Mouse (Mus musculus): ENCODE results near the gene Sept8.
"Not testable (repeated sequence)": the region's sequence is repeated elsewhere in the genome, so short reads cannot be mapped to it uniquely, and the experiment has no call there.

Gene Sept8

DNA sequence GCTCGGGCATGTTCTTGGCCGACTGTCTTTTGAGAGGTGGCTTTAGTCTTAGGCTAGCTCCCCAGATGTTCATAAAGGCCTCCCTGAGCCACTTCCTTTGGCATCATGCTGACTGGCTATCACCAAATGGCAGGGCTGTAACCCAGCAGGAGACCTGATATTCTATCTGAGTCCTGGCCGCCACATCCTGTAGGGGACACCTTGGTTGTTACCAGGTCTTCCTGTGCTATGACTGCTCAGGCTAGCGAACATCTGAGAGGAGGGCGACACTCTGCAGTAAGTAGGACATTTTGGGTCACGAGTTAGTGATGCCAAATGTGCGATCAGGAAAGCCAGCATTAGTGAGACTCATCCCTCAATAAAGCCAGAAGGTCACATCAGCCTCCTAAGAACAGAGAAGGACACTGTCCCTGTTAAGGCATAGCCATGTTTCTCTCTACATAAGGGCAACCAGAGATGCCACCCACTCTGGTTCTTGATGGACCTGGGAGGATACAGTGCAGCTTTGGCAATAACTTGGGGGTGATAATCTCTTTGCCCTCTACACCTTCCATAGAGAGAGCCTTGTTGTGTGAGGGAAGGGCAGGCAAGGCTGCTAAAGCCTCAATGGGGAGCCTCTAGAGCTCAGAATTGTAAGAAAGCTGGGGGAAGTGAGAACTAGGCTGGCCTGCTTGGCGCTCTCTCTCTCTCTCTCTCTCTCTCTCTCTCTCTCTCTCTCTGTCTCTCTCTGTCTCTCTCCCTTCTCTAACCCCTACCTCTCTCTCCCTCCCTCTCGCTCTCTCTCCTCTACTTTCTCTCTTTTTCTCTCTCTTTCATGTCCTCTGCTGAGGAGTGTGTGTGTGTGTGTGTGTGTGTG is 9.6 kb downstream of the Sept8 start:
- DNase-seq: no peak

DNA sequence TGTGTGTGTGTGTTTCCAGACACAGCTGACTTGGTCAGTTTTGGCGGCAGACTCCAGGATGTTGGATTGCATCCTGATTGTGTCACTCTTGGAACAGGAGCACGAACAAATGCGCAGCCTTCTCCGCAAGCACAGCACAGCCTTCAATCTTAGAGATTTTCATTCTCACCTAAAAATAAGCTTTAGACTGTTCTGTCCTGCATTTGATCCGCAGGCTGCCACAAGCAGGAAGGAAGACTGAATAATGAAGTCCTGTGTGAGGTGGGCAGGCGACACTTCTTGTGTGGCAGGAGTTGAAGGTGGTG is 10.1 kb downstream of the Sept8 start:
- DNase-seq: no peak

DNA sequence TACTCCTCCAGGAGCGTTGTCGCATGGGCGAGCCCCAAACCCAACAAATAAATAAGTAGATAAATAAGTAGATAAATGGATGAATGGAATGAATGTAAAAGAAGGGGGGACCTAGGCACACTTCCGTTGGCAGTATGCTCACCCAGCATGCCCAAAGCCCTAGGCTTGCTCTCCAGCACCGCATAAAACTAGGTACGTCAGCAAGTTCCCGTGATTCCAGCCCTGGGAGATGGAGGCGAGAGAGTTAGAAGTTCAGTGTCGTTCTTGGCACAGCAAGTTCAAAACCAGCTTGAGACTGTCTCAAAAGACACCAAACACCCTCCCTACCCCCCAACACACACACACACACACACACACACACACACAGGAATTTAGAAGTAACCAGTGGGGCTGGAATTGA is 10.9 kb downstream of the Sept8 start:
- no peak for DNase-seq

- no peak for DNase-seq
Observed at GRCm38 (mm10) chr11:53531578-53532230, 12.6 kb downstream of the Sept8 start.

DNA sequence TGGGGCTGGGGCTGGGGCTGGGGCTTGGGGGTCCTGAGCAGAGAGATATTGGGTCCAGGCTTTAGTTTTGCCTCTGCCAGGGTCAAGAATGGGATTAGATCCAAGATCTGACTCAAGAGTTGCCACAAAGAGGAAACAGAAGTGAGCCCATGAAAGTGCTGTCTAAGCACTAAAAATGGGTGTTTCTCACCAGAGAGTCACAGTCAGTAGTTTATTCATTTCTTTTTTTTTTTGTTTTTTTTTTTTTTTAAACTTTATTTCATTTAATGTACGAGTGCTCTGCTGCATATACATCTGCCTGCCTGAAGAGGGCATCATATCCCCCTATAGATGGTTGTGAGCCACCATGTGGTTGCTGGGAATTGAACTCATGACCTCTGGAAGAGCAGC is 13.2 kb downstream of the Sept8 start:
- no peak for DNase-seq

DNA sequence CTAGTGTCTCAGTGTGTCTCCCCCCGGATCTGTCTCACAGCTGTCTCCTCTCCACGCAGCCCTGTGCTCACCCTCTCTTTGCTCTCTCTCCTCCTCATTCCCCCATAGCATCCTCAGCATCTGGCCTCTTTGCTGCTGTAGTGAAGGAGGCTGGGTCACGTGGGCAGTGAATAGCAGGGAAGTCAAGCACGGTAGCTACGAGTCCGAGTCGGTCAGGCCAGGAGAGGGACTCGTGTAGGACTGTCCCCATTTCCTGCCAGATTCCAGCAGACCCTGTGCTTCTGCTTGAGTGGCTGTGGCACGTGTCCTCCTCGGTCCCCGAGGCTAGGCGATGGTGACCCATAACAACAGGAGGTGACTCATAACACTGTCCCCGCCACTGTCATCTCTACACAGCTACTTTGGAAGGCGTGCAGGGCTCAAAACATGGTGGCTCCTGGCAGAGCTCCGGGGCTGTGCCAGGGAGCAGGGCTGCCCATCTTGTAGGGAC is 20.0 kb downstream of the Sept8 start:
- DNase-seq: no peak

DNA sequence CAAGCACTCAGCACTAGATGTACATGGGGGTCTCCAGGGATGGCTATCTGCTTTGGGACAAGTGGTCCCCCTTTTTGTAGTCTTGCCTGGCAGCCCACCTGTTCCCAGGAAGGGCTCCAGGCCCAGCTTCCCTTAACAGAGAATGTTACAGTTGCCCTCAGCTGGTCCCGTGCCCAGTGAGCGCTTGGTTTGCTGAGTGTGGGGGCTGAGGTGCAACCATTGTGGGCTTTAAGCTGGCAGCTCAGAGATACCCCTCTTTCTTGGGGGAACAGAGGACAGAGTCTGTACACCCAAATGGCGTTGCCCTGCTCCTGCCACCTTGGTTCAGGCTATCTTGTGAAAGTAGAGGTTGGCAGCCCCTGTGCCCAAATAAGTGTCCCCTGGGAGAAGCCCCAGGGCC is 21.3 kb downstream of the Sept8 start:
- DNase-seq: no peak

DNA sequence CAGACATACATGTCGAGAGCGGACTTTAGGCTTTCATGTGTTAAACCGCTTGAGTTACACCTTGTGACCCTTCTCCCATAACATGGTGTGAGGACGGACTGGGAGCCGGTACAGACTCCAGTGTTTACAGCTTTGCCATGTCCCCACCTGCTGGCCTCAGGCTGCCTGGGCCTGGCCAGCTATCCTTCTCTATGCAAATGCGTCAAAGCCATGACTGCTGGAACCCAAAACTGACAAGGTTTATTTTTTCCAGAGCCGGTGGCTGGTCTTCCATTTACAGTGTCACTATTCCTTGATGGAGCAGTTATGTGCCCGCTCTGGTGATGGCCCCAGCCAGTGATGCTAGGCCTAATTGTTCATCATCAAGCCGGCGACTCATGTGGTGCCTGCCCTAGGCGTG is 22.2 kb downstream of the Sept8 start:
- no peak for DNase-seq

GRCm38 (mm10) chr11:53543021-53543420 is 24.0 kb downstream of the Sept8 start:
- no peak for DNase-seq

DNA sequence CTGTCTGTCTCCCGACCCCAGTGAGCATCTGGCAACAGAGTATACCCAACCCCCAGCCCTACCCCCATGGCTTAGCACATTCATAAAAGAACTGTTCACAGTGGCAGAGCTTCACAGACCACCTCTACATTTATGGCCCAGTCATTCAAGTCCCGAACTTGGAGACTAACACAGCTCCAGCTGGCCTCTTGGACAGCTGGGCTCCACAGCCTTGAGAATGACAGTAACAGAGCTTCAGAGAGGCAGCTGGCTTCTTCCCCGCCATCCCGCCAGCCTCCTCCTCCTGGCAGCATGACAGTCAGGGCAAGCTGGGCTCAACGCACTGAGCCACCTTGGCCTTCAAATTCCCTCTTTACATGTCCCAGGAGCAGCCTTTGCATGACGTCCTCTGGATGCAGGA is 27.2 kb downstream of the Sept8 start:
- DNase-seq: no peak

DNA sequence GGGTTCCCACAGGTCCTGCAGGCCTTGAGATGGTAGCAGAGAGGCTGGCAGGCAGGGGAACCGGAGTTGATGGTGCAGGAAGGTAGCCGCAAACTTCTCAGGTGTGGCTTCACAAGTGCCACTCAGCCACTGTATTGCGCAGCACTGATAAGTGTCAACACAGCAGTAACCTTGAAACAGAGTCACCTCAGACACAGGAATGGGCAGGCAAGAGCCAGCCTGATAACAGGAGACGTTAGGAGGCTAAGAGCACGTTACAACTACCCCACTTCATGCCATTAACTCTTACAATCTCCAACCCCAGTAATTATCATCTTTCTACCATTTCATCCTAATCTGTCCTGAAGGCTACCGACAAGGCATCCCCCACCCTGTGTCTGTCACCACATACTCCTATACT is 28.5 kb downstream of the Sept8 start:
- DNase-seq: no peak

DNA sequence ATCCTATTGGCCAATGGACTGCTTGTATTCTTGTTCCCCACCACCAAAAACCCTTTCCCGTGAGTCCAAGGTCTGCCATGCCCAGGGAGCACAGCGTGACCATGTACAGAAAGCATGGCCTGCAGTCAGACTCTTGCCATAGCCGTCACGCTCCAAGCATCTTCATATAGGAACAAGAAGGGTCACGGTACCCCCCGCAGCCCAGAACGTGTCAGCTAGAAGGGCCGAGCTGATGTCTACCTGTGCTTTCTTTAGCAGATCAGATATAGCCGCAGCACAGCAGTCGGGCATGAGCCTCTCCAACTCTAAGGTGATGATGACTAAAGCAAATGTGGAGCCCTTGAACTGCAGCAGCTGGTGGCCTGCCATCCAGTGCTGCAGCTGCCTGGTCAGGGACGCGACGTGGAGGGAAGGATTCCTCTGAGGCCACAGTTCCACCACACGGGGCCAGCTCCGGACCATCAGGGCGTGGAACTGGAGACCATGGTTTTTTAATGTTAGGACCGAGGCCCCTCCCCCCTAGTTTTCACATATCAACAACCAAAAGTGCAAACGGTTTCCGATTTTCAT is 29.1 kb downstream of the Sept8 start:
- DNase-seq: no peak

- no peak for DNase-seq
Observed at GRCm38 (mm10) chr11:53550714-53551113, 31.7 kb downstream of the Sept8 start.

DNA sequence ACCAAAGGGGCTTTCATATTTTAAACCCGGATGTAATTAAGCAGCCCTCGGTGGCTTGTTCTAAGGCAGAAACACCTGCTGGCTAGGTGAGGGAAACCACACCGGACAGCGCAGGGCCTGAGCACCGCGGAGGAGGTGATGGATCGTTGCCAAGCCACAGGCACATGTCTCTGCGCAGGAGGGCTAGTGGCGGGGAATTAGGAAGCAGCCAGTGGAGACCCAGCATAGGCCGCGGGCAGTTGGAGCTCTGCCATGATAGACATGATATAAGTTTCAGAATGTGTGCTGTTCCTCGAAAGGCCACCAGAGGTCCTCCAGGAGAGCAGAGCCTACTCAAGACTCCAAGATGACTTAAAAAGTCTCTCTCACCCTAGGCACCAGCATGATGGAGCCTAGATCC is 32.7 kb downstream of the Sept8 start:
- DNase-seq: peak; percentile 45

DNA sequence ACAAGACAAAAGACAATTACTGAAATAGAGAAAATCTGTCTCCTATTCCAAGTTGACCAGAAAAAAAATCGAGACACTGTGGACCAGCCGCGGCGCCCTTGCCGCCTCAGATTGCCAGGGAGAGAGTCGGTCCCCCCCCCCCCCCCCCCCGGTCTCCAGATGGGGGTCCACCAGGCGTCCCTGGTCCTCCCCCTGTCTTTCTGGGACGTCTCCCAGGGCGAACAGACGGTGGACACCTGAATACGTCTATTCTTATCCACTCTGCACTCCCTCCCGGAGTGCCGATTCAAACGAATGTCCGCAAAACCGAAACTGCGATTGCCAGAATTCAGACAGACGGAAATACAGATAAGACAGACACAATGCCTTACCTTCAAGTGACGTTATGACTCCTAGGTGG is 37.5 kb downstream of the Sept8 start:
- DNase-seq: not testable (repeated sequence)

GRCm38 (mm10) chr11:53557992-53558391 is 38.9 kb downstream of the Sept8 start:
- DNase-seq: not testable (repeated sequence)

DNA sequence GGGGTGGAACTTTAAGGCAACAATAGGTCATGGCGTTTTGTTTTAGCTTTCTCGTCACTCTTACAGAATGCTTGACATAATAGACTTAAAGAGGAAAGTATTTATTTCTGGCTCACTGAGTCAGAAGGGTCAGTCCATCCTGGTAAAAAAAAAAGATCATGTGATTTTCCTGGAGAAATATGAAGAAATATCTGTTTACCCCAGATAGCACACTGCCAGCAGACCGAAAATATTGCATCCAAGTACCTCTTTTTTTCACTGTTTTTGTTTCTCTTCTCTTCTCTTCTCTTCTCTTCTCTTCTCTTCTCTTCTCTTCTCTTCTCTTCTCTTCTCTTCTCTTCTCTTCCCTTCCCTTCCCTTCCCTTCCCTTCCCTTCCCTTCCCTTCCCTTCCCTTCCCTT is 40.9 kb downstream of the Sept8 start:
- not testable (repeated sequence) for DNase-seq

- DNase-seq: no peak
Observed at GRCm38 (mm10) chr11:53561986-53562385, 42.9 kb downstream of the Sept8 start.

- DNase-seq: no peak
Observed at GRCm38 (mm10) chr11:53566646-53567045, 47.6 kb downstream of the Sept8 start.

DNA sequence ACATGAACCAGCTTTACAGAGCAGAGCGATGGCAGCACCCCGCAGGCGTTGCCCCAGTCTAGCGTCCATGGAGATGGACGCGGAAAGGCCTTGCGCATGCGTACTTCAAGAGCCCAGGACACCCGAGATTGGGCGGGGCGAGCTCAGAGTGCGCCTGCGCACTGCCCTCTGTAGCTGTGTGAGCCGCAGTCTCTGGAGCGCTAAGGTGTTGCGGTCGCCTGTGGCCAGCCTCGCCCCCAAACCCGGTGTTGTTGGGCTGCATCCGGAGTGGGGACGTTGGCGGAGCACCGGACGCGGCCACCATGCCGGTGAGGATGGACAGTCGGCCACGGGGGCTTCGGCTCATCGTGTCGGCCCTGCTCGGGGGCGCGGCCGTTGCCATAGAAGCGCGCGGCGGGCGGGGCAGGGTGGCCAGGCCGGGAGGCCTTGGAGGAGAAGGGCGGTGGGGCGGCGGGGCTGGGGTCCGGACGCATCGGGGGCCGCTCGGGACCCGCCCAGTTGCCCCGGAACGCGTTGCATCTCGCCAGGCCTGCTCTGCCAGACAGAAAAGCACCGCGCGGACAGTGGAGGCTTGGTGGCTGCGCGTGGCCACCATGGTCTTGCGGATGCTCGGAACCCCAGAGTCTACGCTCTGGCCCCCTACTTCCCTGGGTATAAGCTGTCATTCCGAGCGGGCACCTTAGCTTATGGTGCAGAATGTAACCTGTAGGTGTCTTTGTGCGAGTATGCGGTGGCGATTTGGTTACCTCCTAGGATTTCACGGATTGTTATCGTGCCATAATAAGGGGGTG is 48.4 kb downstream of the Sept8 start, which contains the start of gene Kif3a:
Gene Kif3a, plus strand, starts transcription at position 156 of the 791 bp plus-strand sequence.
- DNase-seq: peak; percentile 96

- no peak for DNase-seq
Observed at GRCm38 (mm10) chr11:53580562-53580961, 61.5 kb downstream of the Sept8 start.

GRCm38 (mm10) chr11:53583151-53583550 is 64.1 kb downstream of the Sept8 start:
- no peak for DNase-seq

- DNase-seq: no peak
Observed at GRCm38 (mm10) chr11:53584849-53585248, 65.8 kb downstream of the Sept8 start.
